Mouse (Mus musculus): ENCODE data around the gene Romo1. TPM values are rescaled to one million over a fixed set of nuclear protein-coding genes. Genes with fewer than 3 reads are reported as not detected.

The Romo1 gene
- polyA plus RNA-seq, 1 experiment = 129 TPM

GRCm38 (mm10) chr2:156147316-156147915, 3.6 kb downstream of the Romo1 start:
- Histone ChIP-seq H3K4me3 (ENCODE audit: extremely low read depth, insufficient read depth, insufficient read length) (no peak overlapping the region; the same call in 1 of the 2 replicates), H3K4me1 (ENCODE audit: control insufficient read depth, insufficient read depth, insufficient read length) (no peaks in the 10 kb centered on the region), H3K27ac (ENCODE audit: insufficient read depth, low read length) (no peak overlapping the region), H3K27me3 (ENCODE audit: control insufficient read depth, insufficient read depth, low read length) (no peaks in the 10 kb centered on the region), H3K36me3 (ENCODE audit: control insufficient read depth, insufficient read depth, low read length) (peaks cover 24% of the 10 kb centered on the region)
- DNase-seq (ENCODE audit: low read depth in 1 of 2, low spot score in 2 of 2) = no peak
- WGBS = 87% methylated on average over 3 of the region's 3 CpGs
- no peak for TF ChIP-seq CTCF (IDR thresholded peaks at IDR 0.05; ENCODE audit: extremely low read depth, insufficient read depth, insufficient read length, insufficient replicate concordance)
- TF ChIP-seq POLR2A (IDR thresholded peaks at IDR 0.05; ENCODE audit: low read depth, low read length) = no peak

- TF ChIP-seq POLR2A (IDR thresholded peaks at IDR 0.05; ENCODE audit: low read depth, low read length) (no peak), CTCF (IDR thresholded peaks at IDR 0.05; ENCODE audit: extremely low read depth, insufficient read depth, insufficient read length, insufficient replicate concordance) (no peak)
- Histone ChIP-seq H3K36me3 (ENCODE audit: control insufficient read depth, insufficient read depth, low read length) (peaks cover 35% of the 10 kb centered on the region), H3K27ac (ENCODE audit: insufficient read depth, low read length) (no peak overlapping the region), H3K4me3 (ENCODE audit: extremely low read depth, insufficient read depth, insufficient read length) (no peak overlapping the region), H3K27me3 (ENCODE audit: control insufficient read depth, insufficient read depth, low read length) (no peaks in the 10 kb centered on the region), H3K4me1 (ENCODE audit: control insufficient read depth, insufficient read depth, insufficient read length) (no peaks in the 10 kb centered on the region)
- no peak for DNase-seq (ENCODE audit: low read depth in 1 of 2, low spot score in 2 of 2)
Observed at GRCm38 (mm10) chr2:156151538-156151937, 7.7 kb downstream of the Romo1 start.

- Histone ChIP-seq H3K27me3 (ENCODE audit: control insufficient read depth, insufficient read depth, low read length) (no peaks in the 10 kb centered on the region), H3K27ac (ENCODE audit: insufficient read depth, low read length) (no peak overlapping the region), H3K4me3 (ENCODE audit: extremely low read depth, insufficient read depth, insufficient read length) (no peak overlapping the region), H3K36me3 (ENCODE audit: control insufficient read depth, insufficient read depth, low read length) (peaks cover 57% of the 10 kb centered on the region), H3K4me1 (ENCODE audit: control insufficient read depth, insufficient read depth, insufficient read length) (no peaks in the 10 kb centered on the region)
- DNase-seq (ENCODE audit: low read depth in 1 of 2, low spot score in 2 of 2) = no peak
- WGBS = 89% methylated on average over 1 of the region's 1 CpGs
- TF ChIP-seq POLR2A (IDR thresholded peaks at IDR 0.05; ENCODE audit: low read depth, low read length) (no peak), CTCF (IDR thresholded peaks at IDR 0.05; ENCODE audit: extremely low read depth, insufficient read depth, insufficient read length, insufficient replicate concordance) (no peak)
Observed at GRCm38 (mm10) chr2:156165478-156165877, 21.6 kb downstream of the Romo1 start.

GRCm38 (mm10) chr2:156166557-156166956, 22.7 kb downstream of the Romo1 start:
- WGBS = 92% methylated on average over 5 of the region's 5 CpGs
- Histone ChIP-seq H3K27ac (ENCODE audit: insufficient read depth, low read length) (no peak overlapping the region), H3K4me3 (ENCODE audit: extremely low read depth, insufficient read depth, insufficient read length) (no peak overlapping the region), H3K4me1 (ENCODE audit: control insufficient read depth, insufficient read depth, insufficient read length) (no peaks in the 10 kb centered on the region), H3K36me3 (ENCODE audit: control insufficient read depth, insufficient read depth, low read length) (peaks cover 56% of the 10 kb centered on the region), H3K27me3 (ENCODE audit: control insufficient read depth, insufficient read depth, low read length) (no peaks in the 10 kb centered on the region)
- no peak for TF ChIP-seq POLR2A (IDR thresholded peaks at IDR 0.05; ENCODE audit: low read depth, low read length)
- no peak for TF ChIP-seq CTCF (IDR thresholded peaks at IDR 0.05; ENCODE audit: extremely low read depth, insufficient read depth, insufficient read length, insufficient replicate concordance)
- DNase-seq (ENCODE audit: low read depth in 1 of 2, low spot score in 2 of 2) = no peak

GRCm38 (mm10) chr2:156177079-156177478, 33.2 kb downstream of the Romo1 start:
- H3K27me3 ChIP-seq (ENCODE audit: control insufficient read depth, insufficient read depth, low read length) = no peaks in the 10 kb centered on the region
- H3K4me3 ChIP-seq (ENCODE audit: extremely low read depth, insufficient read depth, insufficient read length) = no peak overlapping the region
- H3K27ac ChIP-seq (ENCODE audit: insufficient read depth, low read length) = no peak overlapping the region
- no peak for DNase-seq (ENCODE audit: low read depth in 1 of 2, low spot score in 2 of 2)
- 46% methylated on average over 6 of the region's 6 CpGs for WGBS
- H3K4me1 ChIP-seq (ENCODE audit: control insufficient read depth, insufficient read depth, insufficient read length) = peaks cover 6% of the 10 kb centered on the region
- peaks cover 29% of the 10 kb centered on the region for H3K36me3 ChIP-seq (ENCODE audit: control insufficient read depth, insufficient read depth, low read length)
- TF ChIP-seq CTCF (IDR thresholded peaks at IDR 0.05; ENCODE audit: extremely low read depth, insufficient read depth, insufficient read length, insufficient replicate concordance) (no peak), POLR2A (IDR thresholded peaks at IDR 0.05; ENCODE audit: low read depth, low read length) (no peak)

GRCm38 (mm10) chr2:156177651-156178050, 33.8 kb downstream of the Romo1 start:
- DNase-seq (ENCODE audit: low read depth in 1 of 2, low spot score in 2 of 2) = no peak
- TF ChIP-seq POLR2A (IDR thresholded peaks at IDR 0.05; ENCODE audit: low read depth, low read length) (no peak), CTCF (IDR thresholded peaks at IDR 0.05; ENCODE audit: extremely low read depth, insufficient read depth, insufficient read length, insufficient replicate concordance) (no peak)
- Histone ChIP-seq H3K4me1 (ENCODE audit: control insufficient read depth, insufficient read depth, insufficient read length) (peaks cover 6% of the 10 kb centered on the region), H3K36me3 (ENCODE audit: control insufficient read depth, insufficient read depth, low read length) (peaks cover 26% of the 10 kb centered on the region), H3K4me3 (ENCODE audit: extremely low read depth, insufficient read depth, insufficient read length) (no peak overlapping the region), H3K27me3 (ENCODE audit: control insufficient read depth, insufficient read depth, low read length) (no peaks in the 10 kb centered on the region), H3K27ac (ENCODE audit: insufficient read depth, low read length) (no peak overlapping the region)
- WGBS = 59% methylated on average over 7 of the region's 7 CpGs

- peak; percentile 74 to 82 for DNase-seq (ENCODE audit: low read depth in 1 of 2, low spot score in 2 of 2)
- peak overlapping the region; percentile 98 for H3K27ac ChIP-seq (ENCODE audit: insufficient read depth, low read length)
- H3K36me3 ChIP-seq (ENCODE audit: control insufficient read depth, insufficient read depth, low read length) = peaks cover 19% of the 10 kb centered on the region
- H3K4me3 ChIP-seq (ENCODE audit: extremely low read depth, insufficient read depth, insufficient read length) = peak overlapping the region; percentile 97
- WGBS = 1% methylated on average over 47 of the region's 47 CpGs
- H3K4me1 ChIP-seq (ENCODE audit: control insufficient read depth, insufficient read depth, insufficient read length) = peaks cover 6% of the 10 kb centered on the region
- peak; percentile 33 for TF ChIP-seq POLR2A (IDR thresholded peaks at IDR 0.05; ENCODE audit: low read depth, low read length)
- no peak for TF ChIP-seq CTCF (IDR thresholded peaks at IDR 0.05; ENCODE audit: extremely low read depth, insufficient read depth, insufficient read length, insufficient replicate concordance)
- H3K27me3 ChIP-seq (ENCODE audit: control insufficient read depth, insufficient read depth, low read length) = no peaks in the 10 kb centered on the region
Observed at GRCm38 (mm10) chr2:156179046-156179795, 35.4 kb downstream of the Romo1 start.
